Mouse (Mus musculus): ENCODE results near the gene Cdyl.

DNA sequence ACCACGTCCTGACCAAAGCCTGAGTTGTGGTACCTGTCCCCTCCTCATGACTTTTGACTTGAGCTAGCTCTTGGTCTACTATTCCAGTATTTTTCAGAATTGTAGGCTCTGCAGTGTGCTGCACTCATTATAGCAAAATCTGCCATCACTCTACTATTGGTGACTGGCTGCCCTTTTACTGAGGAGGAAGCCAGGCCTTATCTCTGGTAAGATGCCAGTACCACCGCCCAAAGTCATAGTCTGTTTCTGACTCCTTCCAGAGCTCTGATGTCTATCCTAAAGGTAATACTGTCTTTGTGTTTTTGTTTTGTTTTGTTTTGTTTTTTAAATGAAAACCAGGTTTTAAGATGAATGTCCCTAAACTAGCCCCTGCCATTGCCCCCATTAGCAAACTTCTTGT is 166.0 kb downstream of the Cdyl start:
- TF ChIP-seq TAL1 (IDR thresholded peaks at IDR 0.05; ENCODE audit: low read length) (no peak), GATA1 (IDR thresholded peaks at IDR 0.05; ENCODE audit: low read length) (no peak)

Measured in erythroblast, embryonic 14.5 days (primary cell).